Mouse (Mus musculus): ENCODE data around the gene Fbxo40. TPM values are rescaled to one million over a fixed set of nuclear protein-coding genes. Genes with fewer than 3 reads are reported as not detected.
A peak's percentile ranks its signal among the peaks of the same experiment; 100 is the strongest.

The Fbxo40 gene
- polyA plus RNA-seq, 1 experiment from 2014 or later = not detected

GRCm38 (mm10) chr16:36921980-36922379 lies 68.3 kb downstream of the Fbxo40 start:
- Histone ChIP-seq H3K4me3 (ENCODE audit: low read depth, low read length) (no peak overlapping the region), H3K4me1 (replicated peaks; ENCODE audit: control insufficient read depth, insufficient read depth, low read length) (no peaks in the 10 kb centered on the region), H3K4me2 (ENCODE audit: low read length) (no peak overlapping the region), H3K27me3 (replicated peaks; ENCODE audit: control insufficient read depth, insufficient read depth, low read length) (no peaks in the 10 kb centered on the region), H3K36me3 (ENCODE audit: control insufficient read depth, insufficient read depth, low read length) (peaks cover 61% of the 10 kb centered on the region), H3K27ac (ENCODE audit: low read depth) (no peak overlapping the region), H3K9ac (ENCODE audit: low read length) (no peak overlapping the region), H3K9me3 (ENCODE audit: control insufficient read depth, low read length) (no peaks in the 10 kb centered on the region)
- WGBS = 86% methylated on average over 6 of the region's 6 CpGs
- DNase-seq (ENCODE audit: low spot score) (no peak), ATAC-seq (replicated peaks; ENCODE audit: low FRiP score, low TSS enrichment, low read depth) (no peak)

- ATAC-seq (replicated peaks; ENCODE audit: low FRiP score, low TSS enrichment, low read depth) (no peak), DNase-seq (ENCODE audit: low spot score) (no peak)
- 87% methylated on average over 8 of the region's 8 CpGs for WGBS
- Histone ChIP-seq H3K27me3 (replicated peaks; ENCODE audit: control insufficient read depth, insufficient read depth, low read length) (no peaks in the 10 kb centered on the region), H3K4me3 (ENCODE audit: low read depth, low read length) (no peak overlapping the region), H3K9me3 (ENCODE audit: control insufficient read depth, low read length) (no peaks in the 10 kb centered on the region), H3K4me1 (replicated peaks; ENCODE audit: control insufficient read depth, insufficient read depth, low read length) (no peaks in the 10 kb centered on the region), H3K36me3 (ENCODE audit: control insufficient read depth, insufficient read depth, low read length) (peaks cover 60% of the 10 kb centered on the region), H3K9ac (ENCODE audit: low read length) (no peak overlapping the region), H3K4me2 (ENCODE audit: low read length) (no peak overlapping the region), H3K27ac (ENCODE audit: low read depth) (no peak overlapping the region)
Observed at GRCm38 (mm10) chr16:36921067-36921613, 69.1 kb downstream of the Fbxo40 start.

- no peak overlapping the region for H3K4me2 ChIP-seq (ENCODE audit: low read length)
- no peak for ATAC-seq (replicated peaks; ENCODE audit: low FRiP score, low TSS enrichment, low read depth)
- no peaks in the 10 kb centered on the region for H3K27me3 ChIP-seq (replicated peaks; ENCODE audit: control insufficient read depth, insufficient read depth, low read length)
- no peak overlapping the region for H3K27ac ChIP-seq (ENCODE audit: low read depth)
- H3K4me3 ChIP-seq (ENCODE audit: low read depth, low read length) = no peak overlapping the region
- DNase-seq (ENCODE audit: low spot score) = no peak
- no peak overlapping the region for H3K9ac ChIP-seq (ENCODE audit: low read length)
- WGBS = 85% methylated on average over 3 of the region's 3 CpGs
- H3K4me1 ChIP-seq (replicated peaks; ENCODE audit: control insufficient read depth, insufficient read depth, low read length) = no peaks in the 10 kb centered on the region
- H3K36me3 ChIP-seq (ENCODE audit: control insufficient read depth, insufficient read depth, low read length) = peaks cover 60% of the 10 kb centered on the region
- H3K9me3 ChIP-seq (ENCODE audit: control insufficient read depth, low read length) = no peaks in the 10 kb centered on the region
Observed at GRCm38 (mm10) chr16:36920410-36920809, 69.9 kb downstream of the Fbxo40 start.

- 94% methylated on average over 10 of the region's 10 CpGs for WGBS
- DNase-seq (ENCODE audit: low spot score) = no peak
- Histone ChIP-seq H3K27ac (ENCODE audit: low read depth) (no peak overlapping the region), H3K4me1 (replicated peaks; ENCODE audit: control insufficient read depth, insufficient read depth, low read length) (no peaks in the 10 kb centered on the region; the same call in 1 of the 2 replicates), H3K4me3 (ENCODE audit: low read depth, low read length) (no peak overlapping the region), H3K9ac (ENCODE audit: low read length) (no peak overlapping the region), H3K9me3 (ENCODE audit: control insufficient read depth, low read length) (no peaks in the 10 kb centered on the region), H3K4me2 (ENCODE audit: low read length) (no peak overlapping the region), H3K27me3 (replicated peaks; ENCODE audit: control insufficient read depth, insufficient read depth, low read length) (no peaks in the 10 kb centered on the region), H3K36me3 (ENCODE audit: control insufficient read depth, insufficient read depth, low read length) (peaks cover 62% of the 10 kb centered on the region)
- ATAC-seq (replicated peaks; ENCODE audit: low FRiP score, low TSS enrichment, low read depth) = no peak
Observed at GRCm38 (mm10) chr16:36918505-36918904, 71.8 kb downstream of the Fbxo40 start.

- no peaks in the 10 kb centered on the region; the same call in 1 of the 2 replicates for H3K4me1 ChIP-seq (replicated peaks; ENCODE audit: control insufficient read depth, insufficient read depth, low read length)
- H3K9ac ChIP-seq (ENCODE audit: low read length) = no peak overlapping the region
- no peaks in the 10 kb centered on the region for H3K27me3 ChIP-seq (replicated peaks; ENCODE audit: control insufficient read depth, insufficient read depth, low read length)
- DNase-seq (ENCODE audit: low spot score) (peak; percentile 53), ATAC-seq (replicated peaks; ENCODE audit: low FRiP score, low TSS enrichment, low read depth) (no peak; the same call in 1 of the 2 replicates)
- H3K36me3 ChIP-seq (ENCODE audit: control insufficient read depth, insufficient read depth, low read length) = peaks cover 79% of the 10 kb centered on the region
- no peak overlapping the region for H3K27ac ChIP-seq (ENCODE audit: low read depth)
- no peaks in the 10 kb centered on the region for H3K9me3 ChIP-seq (ENCODE audit: control insufficient read depth, low read length)
- 53% methylated on average over 5 of the region's 5 CpGs for WGBS
- H3K4me2 ChIP-seq (ENCODE audit: low read length) = no peak overlapping the region
- no peak overlapping the region for H3K4me3 ChIP-seq (ENCODE audit: low read depth, low read length)
Observed at GRCm38 (mm10) chr16:36914195-36914594, 76.1 kb downstream of the Fbxo40 start.

Other genes starting within 250 kb of the Fbxo40 start
- 2.3 and 5.5 TPM in 2 replicates for gene Slc15a2, start 205.5 kb downstream of the Fbxo40 start, polyA plus RNA-seq (2014; fragmentation: Nextera tagmentation; extraction: Ambion mirVana)
- gene Iqcb1, start 162.1 kb downstream of the Fbxo40 start, polyA plus RNA-seq (2014; fragmentation: Nextera tagmentation; extraction: Ambion mirVana) = 33.7 and 41.9 TPM in 2 replicates
- 0.77 and 2.5 TPM in 2 replicates for gene Eaf2, start 115.5 kb downstream of the Fbxo40 start, polyA plus RNA-seq (2014; fragmentation: Nextera tagmentation; extraction: Ambion mirVana)
- gene Golgb1, start 115.3 kb downstream of the Fbxo40 start, polyA plus RNA-seq (2014; fragmentation: Nextera tagmentation; extraction: Ambion mirVana) = 93.9 and 101 TPM in 2 replicates
- gene Hcls1, start 55.5 kb downstream of the Fbxo40 start, polyA plus RNA-seq (2014; fragmentation: Nextera tagmentation; extraction: Ambion mirVana) = 2.9 and 3.0 TPM in 2 replicates
- gene Polq, start 21.3 kb upstream of the Fbxo40 start, polyA plus RNA-seq (2014; fragmentation: Nextera tagmentation; extraction: Ambion mirVana) = 8.0 and 8.9 TPM in 2 replicates

Data from intestine, embryonic 14.5 days (tissue).